Mouse (Mus musculus) erythroblast, embryonic 14.5 days (primary cell): ENCODE results near the gene Hjurp. TPM values are rescaled to one million over a fixed set of nuclear protein-coding genes. Genes with fewer than 3 reads are reported as not detected.
"Not testable (repeated sequence)": the region's sequence is repeated elsewhere in the genome, so short reads cannot be mapped to it uniquely, and the experiment has no call there.

Source experiments
- H3K27me3 ChIP-seq: 2 replicates; pipeline ENCODE4 v1.6.1; 2012; ENCODE audit warnings: inconsistent platforms; ENCODE audit not compliant: control insufficient read depth
- H3K36me3 ChIP-seq: 2 replicates; pipeline ENCODE4 v1.6.1; 2012; ENCODE audit warnings: mild to moderate bottlenecking, inconsistent platforms; ENCODE audit not compliant: control insufficient read depth
- H3K4me1 ChIP-seq: 2 replicates; pipeline ENCODE4 v1.6.1; 2012; ENCODE audit warnings: inconsistent platforms; ENCODE audit not compliant: control insufficient read depth
- H3K4me3 ChIP-seq: replicated peaks from 2 replicates; pipeline ENCODE3; 2012; ENCODE audit warnings: moderate library complexity, mild to moderate bottlenecking, inconsistent platforms
- H3K9me3 ChIP-seq: 2 replicates; pipeline ENCODE4 v1.6.1; 2012; ENCODE audit warnings: low read length, inconsistent platforms, mixed read lengths; ENCODE audit not compliant: control insufficient read depth
- GATA1 ChIP-seq: IDR thresholded peaks from 2 replicates; pipeline ENCODE4 v1.6.1; 2012; ENCODE audit warnings: low read length, inconsistent platforms, mixed read lengths
- TAL1 ChIP-seq: IDR thresholded peaks from 3 replicates; pipeline ENCODE4 v1.6.1; 2012; ENCODE audit warnings: low read length, inconsistent platforms, mixed read lengths
- polyA plus RNA-seq: library from polyadenylated mRNA; stranded (reverse); fragments of >175 nt; gene quantifications from 2 replicates; pipeline ENCODE4 v1.2.3, GENCODE M21; 2012

Hjurp gene
- polyA plus RNA-seq, 1 experiment, result 2.2 TPM

DNA sequence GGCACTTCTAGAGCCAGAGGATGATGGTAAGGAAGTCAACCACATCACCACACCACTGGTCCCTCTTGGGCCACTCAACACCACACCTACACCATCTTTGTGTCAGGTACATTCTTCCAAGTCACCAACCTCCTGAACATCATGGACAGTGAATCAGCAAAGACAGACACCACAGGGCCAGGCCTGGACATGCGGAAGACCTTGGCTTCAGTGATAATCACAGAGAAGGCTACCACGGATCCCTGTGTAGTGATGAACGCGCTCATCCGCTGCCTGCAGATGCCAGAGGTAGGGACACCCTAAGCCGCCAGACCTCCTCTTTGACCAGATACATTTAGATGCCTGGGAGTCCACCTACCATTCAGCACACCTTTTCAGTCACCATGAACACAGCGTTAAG lies 49.3 kb downstream of the Hjurp start:
- no peaks in the 10 kb centered on the region for H3K27me3 ChIP-seq
- no peak overlapping the region for H3K4me3 ChIP-seq
- TF ChIP-seq GATA1, result no peak
- TF ChIP-seq TAL1, result no peak
- H3K4me1 ChIP-seq, result peaks cover 3% of the 10 kb centered on the region
- H3K36me3 ChIP-seq, result no peaks in the 10 kb centered on the region
- H3K9me3 ChIP-seq, result peaks cover 38% of the 10 kb centered on the region

DNA sequence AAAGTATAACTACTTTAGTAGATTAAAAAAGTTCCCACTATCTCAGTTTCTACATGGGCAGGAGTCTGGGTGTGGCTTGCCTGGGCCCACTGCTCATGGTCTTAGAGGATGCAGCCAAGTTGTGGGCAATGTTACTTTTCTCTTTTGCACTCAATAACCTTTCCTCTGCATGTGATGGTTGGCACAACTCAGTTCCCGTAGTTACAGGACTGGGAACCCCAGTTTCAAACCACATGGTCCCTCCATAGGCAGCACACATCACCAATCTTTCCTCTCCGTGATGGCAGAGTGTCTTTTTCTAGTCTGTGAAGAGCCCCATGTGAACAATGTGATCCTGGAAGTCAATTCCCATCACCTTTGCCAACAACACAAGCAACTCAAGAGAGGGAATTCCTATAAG lies 50.0 kb downstream of the Hjurp start:
- H3K36me3 ChIP-seq, result no peaks in the 10 kb centered on the region
- H3K4me1 ChIP-seq, result peaks cover 3% of the 10 kb centered on the region
- TF ChIP-seq GATA1 (no peak), TAL1 (no peak)
- H3K27me3 ChIP-seq, result no peaks in the 10 kb centered on the region
- H3K9me3 ChIP-seq, result peaks cover 34% of the 10 kb centered on the region
- no peak overlapping the region for H3K4me3 ChIP-seq

DNA sequence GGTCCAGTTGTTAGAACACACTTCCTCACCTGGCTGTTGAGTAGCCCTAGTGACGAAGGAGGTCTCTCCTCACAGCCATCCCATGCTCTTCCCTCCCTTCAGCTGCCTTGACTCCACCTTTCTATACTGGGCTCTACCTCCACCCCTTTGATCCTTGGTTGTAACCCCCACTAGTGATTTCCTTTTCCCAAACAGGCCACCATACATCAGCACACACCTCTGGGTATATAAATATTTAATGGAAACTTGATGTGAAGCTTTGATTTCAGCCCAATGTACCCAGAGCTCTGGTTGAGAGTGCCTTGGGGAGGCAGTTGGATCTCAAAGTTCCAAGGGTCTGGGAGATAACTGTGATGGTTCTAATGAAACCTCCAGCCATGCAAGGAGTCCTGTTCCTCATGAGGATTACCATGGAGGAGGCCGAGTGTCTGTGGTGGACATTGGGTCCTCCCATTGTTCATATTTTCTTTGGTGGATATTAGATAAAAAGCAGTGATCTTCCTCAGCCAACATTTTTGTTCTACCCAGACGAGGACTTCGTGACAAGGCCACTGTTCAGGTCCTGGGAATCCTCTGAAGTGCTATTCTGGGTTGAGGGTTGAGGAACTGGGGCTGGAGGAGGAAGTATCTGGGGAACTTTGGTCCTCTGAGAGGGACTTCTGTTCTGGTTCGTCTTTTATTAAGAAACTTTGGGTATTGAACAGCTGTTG lies 50.6 kb downstream of the Hjurp start, which contains the start of gene Mroh2a:
Gene Mroh2a, plus strand, starts transcription at position 317 of the 710 bp plus-strand sequence.
- peaks cover 3% of the 10 kb centered on the region for H3K4me1 ChIP-seq
- H3K4me3 ChIP-seq, result no peak within 1 kb of the TSS
- TF ChIP-seq TAL1 (no peak), GATA1 (no peak)
- H3K9me3 ChIP-seq, result peaks cover 29% of the 10 kb centered on the region
- H3K27me3 ChIP-seq, result no peaks in the 10 kb centered on the region
- no peaks in the 10 kb centered on the region for H3K36me3 ChIP-seq

DNA sequence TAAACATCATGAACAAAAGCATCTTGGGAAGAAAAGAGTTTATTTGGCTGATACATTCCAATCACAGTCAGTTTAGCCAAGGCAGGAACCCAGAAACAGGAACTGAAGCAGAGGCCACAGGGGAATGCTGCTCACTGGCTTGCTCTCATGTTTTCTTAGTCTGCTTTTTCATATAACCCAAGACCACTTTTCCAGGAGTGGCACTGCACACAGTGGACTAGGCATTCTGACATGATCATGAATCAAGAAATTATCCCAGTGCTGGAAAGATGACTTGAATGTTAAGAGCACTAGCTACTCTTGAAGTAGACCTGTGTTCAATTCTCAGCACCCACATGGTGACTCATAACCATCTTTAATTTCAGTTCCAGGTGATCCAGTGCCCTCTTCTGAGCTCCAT lies 51.7 kb downstream of the Hjurp start:
- Histone ChIP-seq H3K9me3 (peaks cover 28% of the 10 kb centered on the region), H3K36me3 (no peaks in the 10 kb centered on the region), H3K4me3 (no peak overlapping the region), H3K4me1 (peaks cover 3% of the 10 kb centered on the region), H3K27me3 (no peaks in the 10 kb centered on the region)
- TF ChIP-seq GATA1, result no peak
- no peak for TF ChIP-seq TAL1

DNA sequence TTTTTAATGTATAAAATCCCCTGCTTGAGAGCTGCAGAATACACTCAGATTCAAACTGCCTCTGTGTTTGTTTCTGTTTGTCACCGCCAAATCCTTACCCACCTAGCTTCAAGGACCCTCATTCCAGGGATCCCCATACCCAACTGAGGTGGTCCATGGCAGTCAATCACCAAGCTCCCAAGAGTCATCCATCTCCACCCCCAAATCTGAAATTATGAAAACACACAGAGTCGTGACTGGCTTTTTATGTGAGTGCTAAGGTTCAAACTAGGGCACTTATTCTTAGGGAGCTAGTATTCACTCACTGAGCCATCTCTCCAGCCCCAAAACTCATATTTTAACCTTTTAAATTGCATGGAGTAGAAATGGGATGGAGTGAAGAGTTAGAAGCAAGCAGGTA lies 52.1 kb downstream of the Hjurp start:
- H3K4me3 ChIP-seq, H3K4me1 ChIP-seq, H3K36me3 ChIP-seq, H3K27me3 ChIP-seq: not testable (repeated sequence)
- H3K9me3 ChIP-seq, result peaks cover 23% of the 10 kb centered on the region

DNA sequence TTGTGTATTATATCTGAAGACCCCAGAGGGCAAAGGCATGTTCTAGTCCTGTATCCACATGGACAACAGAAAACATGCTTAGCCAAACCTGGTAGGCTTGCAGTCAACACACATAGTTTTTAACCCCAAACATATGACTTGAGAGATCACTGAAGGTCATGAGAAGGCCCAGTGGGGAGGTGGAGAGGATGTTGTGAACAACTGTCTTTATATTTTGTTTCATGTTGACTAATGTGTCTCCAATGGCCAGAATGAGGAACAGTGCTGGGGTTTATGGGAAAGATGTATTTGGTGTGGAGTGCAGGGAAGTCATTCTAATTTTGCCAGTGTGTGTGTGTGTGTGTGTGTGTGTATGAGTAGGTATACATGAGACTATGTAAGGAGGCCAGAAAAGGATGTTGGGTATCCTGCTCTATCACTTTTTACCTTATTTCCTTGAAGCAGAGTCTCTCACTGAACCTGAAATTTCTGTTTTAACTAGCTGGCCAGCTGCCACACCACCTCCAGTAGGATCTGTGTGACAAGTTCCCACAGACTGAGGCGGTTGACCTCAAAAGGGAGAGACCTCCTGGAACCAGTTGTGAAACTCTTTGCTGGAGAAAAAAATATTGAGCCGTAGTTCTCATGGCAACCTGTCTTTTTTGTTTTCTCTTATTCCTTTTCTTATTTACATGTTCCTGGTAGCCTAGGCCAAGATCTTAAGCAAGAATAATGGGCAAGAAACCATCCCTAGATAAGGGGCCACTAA lies 53.2 kb downstream of the Hjurp start:
- peaks cover 3% of the 10 kb centered on the region for H3K4me1 ChIP-seq
- H3K9me3 ChIP-seq, result peaks cover 18% of the 10 kb centered on the region
- no peaks in the 10 kb centered on the region for H3K36me3 ChIP-seq
- TF ChIP-seq GATA1 (no peak), TAL1 (no peak)
- no peak overlapping the region for H3K4me3 ChIP-seq
- no peaks in the 10 kb centered on the region for H3K27me3 ChIP-seq

DNA sequence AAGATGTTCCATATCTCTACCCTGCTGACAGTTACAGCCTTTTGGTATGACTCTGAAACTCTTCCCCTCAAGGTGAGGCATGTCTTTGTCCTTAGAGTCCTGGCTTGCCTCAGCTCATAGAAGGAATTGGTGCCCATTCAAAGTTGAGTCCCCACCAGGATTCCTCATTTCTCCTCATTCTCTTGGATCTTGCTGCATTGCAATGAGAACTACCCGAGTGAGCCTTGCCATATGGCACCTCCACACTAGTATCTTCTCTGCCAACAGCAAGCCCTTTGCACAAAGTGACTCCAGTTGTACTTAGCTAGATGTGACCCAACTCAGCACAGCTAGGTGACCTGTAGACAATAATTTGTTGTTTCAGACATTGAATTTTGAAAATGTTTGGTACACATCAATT lies 53.8 kb downstream of the Hjurp start:
- Histone ChIP-seq H3K27me3 (no peaks in the 10 kb centered on the region), H3K4me1 (peaks cover 3% of the 10 kb centered on the region), H3K9me3 (peaks cover 18% of the 10 kb centered on the region), H3K36me3 (no peaks in the 10 kb centered on the region), H3K4me3 (no peak overlapping the region)
- no peak for TF ChIP-seq TAL1
- no peak for TF ChIP-seq GATA1

DNA sequence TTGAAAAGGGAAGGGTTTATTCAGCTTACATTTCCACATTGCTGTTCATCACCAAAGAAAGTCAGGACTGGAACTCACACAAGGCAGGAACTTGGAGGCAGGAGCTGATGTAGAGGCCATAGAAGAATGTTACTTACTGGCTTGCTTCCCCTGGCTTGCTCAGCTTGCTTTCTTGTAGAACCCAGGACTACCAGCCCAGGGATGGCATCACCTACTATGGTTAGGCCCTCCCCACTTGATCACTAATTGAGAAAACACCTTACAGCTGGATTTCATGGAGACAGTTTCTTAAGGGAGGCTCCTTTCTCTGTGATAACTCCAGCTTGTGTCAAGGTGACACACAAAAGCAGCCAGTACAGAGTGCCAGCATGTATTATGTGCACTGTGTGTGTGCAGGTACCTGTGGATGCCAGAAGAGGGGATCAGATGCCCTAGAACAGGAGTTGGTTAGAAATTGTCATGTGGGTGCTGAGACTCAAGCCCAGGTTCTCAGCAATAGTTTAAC lies 54.4 kb downstream of the Hjurp start:
- H3K36me3 ChIP-seq, H3K27me3 ChIP-seq, H3K4me3 ChIP-seq, H3K4me1 ChIP-seq: not testable (repeated sequence)
- H3K9me3 ChIP-seq, result peaks cover 15% of the 10 kb centered on the region

DNA sequence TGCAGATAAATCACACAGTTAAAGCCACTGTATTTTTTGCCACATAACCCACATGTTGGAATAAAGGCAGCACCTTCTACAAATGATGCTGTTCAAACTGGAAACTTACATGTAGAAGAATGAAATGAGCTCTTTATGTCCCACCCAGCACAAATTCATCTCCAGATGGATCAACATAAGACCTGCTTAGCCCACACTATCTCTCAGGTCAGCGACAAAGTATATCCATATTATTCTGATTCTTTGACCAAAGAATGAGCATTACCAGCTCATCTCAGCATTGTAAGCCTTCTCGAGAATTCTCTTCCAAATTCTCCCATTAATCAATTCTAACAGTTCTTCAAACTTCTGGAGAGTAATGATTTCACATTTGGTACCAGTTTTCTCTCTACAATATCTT lies 55.2 kb downstream of the Hjurp start:
- Histone ChIP-seq H3K4me1 (no peaks in the 10 kb centered on the region), H3K36me3 (no peaks in the 10 kb centered on the region)
- TF ChIP-seq TAL1 (no peak), GATA1 (no peak)

DNA sequence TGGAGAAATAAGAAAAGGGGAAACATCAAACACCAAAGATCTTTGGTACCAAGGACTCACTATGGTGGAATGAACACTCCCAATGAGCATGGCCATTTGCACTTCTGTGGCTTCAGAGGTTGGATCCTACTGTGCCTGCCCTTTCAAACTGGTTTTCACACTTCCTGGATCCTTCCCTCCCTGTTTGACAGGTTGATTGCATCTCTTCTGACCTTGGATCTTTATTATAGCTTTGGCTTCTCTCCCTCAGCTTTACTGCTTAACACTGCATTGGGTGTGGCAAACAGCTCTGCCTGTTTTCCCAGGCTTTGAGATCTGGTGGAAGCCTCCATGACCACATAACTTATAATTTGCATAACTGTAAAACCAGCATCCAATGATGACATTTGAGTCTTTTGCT lies 57.1 kb downstream of the Hjurp start:
- Histone ChIP-seq H3K9me3 (peaks cover 14% of the 10 kb centered on the region), H3K4me1 (no peaks in the 10 kb centered on the region), H3K4me3 (no peak overlapping the region), H3K36me3 (no peaks in the 10 kb centered on the region), H3K27me3 (no peaks in the 10 kb centered on the region)
- TF ChIP-seq GATA1, result no peak

More for the DNA sequence above, 55.2 kb downstream of the Hjurp start:
- Histone ChIP-seq H3K9me3 (peaks cover 15% of the 10 kb centered on the region), H3K27me3 (no peaks in the 10 kb centered on the region), H3K4me3 (no peak overlapping the region)
